Mouse (Mus musculus): Measurements from ENCODE around the gene Pmp22. TPM values are rescaled to one million over a fixed set of nuclear protein-coding genes. Genes with fewer than 3 reads are reported as not detected.

Gene Pmp22
- polyA plus RNA-seq, 1 experiment from 2014 or later, result 102 TPM

- TF ChIP-seq CTCF (IDR thresholded peaks at IDR 0.05; ENCODE audit: low read depth) (no peak), EP300 (optimal IDR thresholded peaks at IDR 0.05) (no peak)
- 61% methylated on average over 4 of the region's 4 CpGs for WGBS
- H3K4me3 ChIP-seq (ENCODE audit: low read depth, low read length), result no peak overlapping the region
- no peaks in the 10 kb centered on the region; the same call in 1 of the 2 replicates for H3K4me1 ChIP-seq (replicated peaks; ENCODE audit: control insufficient read depth, insufficient read depth)
- no peaks in the 10 kb centered on the region for H3K27me3 ChIP-seq (ENCODE audit: control insufficient read depth, insufficient read depth, low read length)
- ATAC-seq (ENCODE audit: low FRiP score, low TSS enrichment), result no peak
- H3K4me2 ChIP-seq (replicated peaks; ENCODE audit: low read depth), result no peak overlapping the region
- H3K27ac ChIP-seq (replicated peaks), result no peak overlapping the region
- DNase-seq (ENCODE audit: low spot score), result no peak
- peaks cover 6% of the 10 kb centered on the region; the same call in 1 of the 2 replicates for H3K36me3 ChIP-seq (ENCODE audit: control insufficient read depth, insufficient read depth, low read length)
- no peaks in the 10 kb centered on the region for H3K9me3 ChIP-seq (ENCODE audit: control insufficient read depth, low read length)
- no peak overlapping the region for H3K9ac ChIP-seq (ENCODE audit: low read length)
Measured at GRCm38 (mm10) chr11:63136836-63137416, 8.1 kb downstream of the Pmp22 start.

GRCm38 (mm10) chr11:63138739-63139138 lies 10.0 kb downstream of the Pmp22 start:
- H3K4me3 ChIP-seq (ENCODE audit: low read depth, low read length), result no peak overlapping the region
- no peak for DNase-seq (ENCODE audit: low spot score)
- no peaks in the 10 kb centered on the region; the same call in 1 of the 2 replicates for H3K4me1 ChIP-seq (replicated peaks; ENCODE audit: control insufficient read depth, insufficient read depth)
- H3K27me3 ChIP-seq (ENCODE audit: control insufficient read depth, insufficient read depth, low read length), result no peaks in the 10 kb centered on the region
- H3K9me3 ChIP-seq (ENCODE audit: control insufficient read depth, low read length), result no peaks in the 10 kb centered on the region
- no peak for TF ChIP-seq CTCF (IDR thresholded peaks at IDR 0.05; ENCODE audit: low read depth)
- no peak for TF ChIP-seq EP300 (optimal IDR thresholded peaks at IDR 0.05)
- WGBS, result 43% methylated on average over 3 of the region's 3 CpGs
- H3K36me3 ChIP-seq (ENCODE audit: control insufficient read depth, insufficient read depth, low read length), result peaks cover 6% of the 10 kb centered on the region; the same call in 1 of the 2 replicates
- no peak overlapping the region for H3K27ac ChIP-seq (replicated peaks)
- no peak overlapping the region for H3K4me2 ChIP-seq (replicated peaks; ENCODE audit: low read depth)
- H3K9ac ChIP-seq (ENCODE audit: low read length), result no peak overlapping the region
- ATAC-seq (ENCODE audit: low FRiP score, low TSS enrichment), result no peak

- 77% methylated on average over 5 of the region's 5 CpGs for WGBS
- Histone ChIP-seq H3K9me3 (ENCODE audit: control insufficient read depth, low read length) (no peaks in the 10 kb centered on the region), H3K36me3 (ENCODE audit: control insufficient read depth, insufficient read depth, low read length) (0 out of 2 replicates have a peak, but pooled peaks cover 4% of the 10 kb centered on the region), H3K9ac (ENCODE audit: low read length) (no peak overlapping the region), H3K4me1 (replicated peaks; ENCODE audit: control insufficient read depth, insufficient read depth) (no peaks in the 10 kb centered on the region), H3K4me3 (ENCODE audit: low read depth, low read length) (no peak overlapping the region), H3K27me3 (ENCODE audit: control insufficient read depth, insufficient read depth, low read length) (no peaks in the 10 kb centered on the region), H3K4me2 (replicated peaks; ENCODE audit: low read depth) (no peak overlapping the region), H3K27ac (replicated peaks) (no peak overlapping the region)
- DNase-seq (ENCODE audit: low spot score) (no peak), ATAC-seq (ENCODE audit: low FRiP score, low TSS enrichment) (no peak)
- TF ChIP-seq EP300 (optimal IDR thresholded peaks at IDR 0.05) (no peak), CTCF (IDR thresholded peaks at IDR 0.05; ENCODE audit: low read depth) (no peak)
Measured at GRCm38 (mm10) chr11:63142311-63142710, 13.5 kb downstream of the Pmp22 start.

GRCm38 (mm10) chr11:63142816-63143215 lies 14.0 kb downstream of the Pmp22 start:
- H3K36me3 ChIP-seq (ENCODE audit: control insufficient read depth, insufficient read depth, low read length), result 0 out of 2 replicates have a peak, but pooled peaks cover 4% of the 10 kb centered on the region
- H3K4me2 ChIP-seq (replicated peaks; ENCODE audit: low read depth), result no peak overlapping the region
- H3K4me1 ChIP-seq (replicated peaks; ENCODE audit: control insufficient read depth, insufficient read depth), result no peaks in the 10 kb centered on the region
- H3K9me3 ChIP-seq (ENCODE audit: control insufficient read depth, low read length), result no peaks in the 10 kb centered on the region
- DNase-seq (ENCODE audit: low spot score), result no peak
- H3K27ac ChIP-seq (replicated peaks), result no peak overlapping the region
- H3K4me3 ChIP-seq (ENCODE audit: low read depth, low read length), result no peak overlapping the region
- no peak for ATAC-seq (ENCODE audit: low FRiP score, low TSS enrichment)
- no peaks in the 10 kb centered on the region for H3K27me3 ChIP-seq (ENCODE audit: control insufficient read depth, insufficient read depth, low read length)
- 76% methylated on average over 4 of the region's 4 CpGs for WGBS
- no peak for TF ChIP-seq EP300 (optimal IDR thresholded peaks at IDR 0.05)
- no peak for TF ChIP-seq CTCF (IDR thresholded peaks at IDR 0.05; ENCODE audit: low read depth)
- no peak overlapping the region for H3K9ac ChIP-seq (ENCODE audit: low read length)

- Histone ChIP-seq H3K4me2 (replicated peaks; ENCODE audit: low read depth) (no peak overlapping the region), H3K27ac (replicated peaks) (no peak overlapping the region), H3K4me1 (replicated peaks; ENCODE audit: control insufficient read depth, insufficient read depth) (no peaks in the 10 kb centered on the region), H3K27me3 (ENCODE audit: control insufficient read depth, insufficient read depth, low read length) (no peaks in the 10 kb centered on the region), H3K9ac (ENCODE audit: low read length) (no peak overlapping the region), H3K36me3 (ENCODE audit: control insufficient read depth, insufficient read depth, low read length) (0 out of 2 replicates have a peak, but pooled peaks cover 4% of the 10 kb centered on the region), H3K4me3 (ENCODE audit: low read depth, low read length) (no peak overlapping the region), H3K9me3 (ENCODE audit: control insufficient read depth, low read length) (no peaks in the 10 kb centered on the region)
- no peak for DNase-seq (ENCODE audit: low spot score)
- TF ChIP-seq CTCF (IDR thresholded peaks at IDR 0.05; ENCODE audit: low read depth) (no peak), EP300 (optimal IDR thresholded peaks at IDR 0.05) (no peak)
- no peak for ATAC-seq (ENCODE audit: low FRiP score, low TSS enrichment)
- 77% methylated on average over 8 of the region's 8 CpGs for WGBS
Measured at GRCm38 (mm10) chr11:63143486-63143885, 14.7 kb downstream of the Pmp22 start.

GRCm38 (mm10) chr11:63146601-63147000 lies 17.8 kb downstream of the Pmp22 start:
- Histone ChIP-seq H3K4me2 (replicated peaks; ENCODE audit: low read depth) (no peak overlapping the region), H3K27ac (replicated peaks) (no peak overlapping the region), H3K4me3 (ENCODE audit: low read depth, low read length) (no peak overlapping the region), H3K27me3 (ENCODE audit: control insufficient read depth, insufficient read depth, low read length) (no peaks in the 10 kb centered on the region), H3K9ac (ENCODE audit: low read length) (no peak overlapping the region), H3K4me1 (replicated peaks; ENCODE audit: control insufficient read depth, insufficient read depth) (no peaks in the 10 kb centered on the region), H3K36me3 (ENCODE audit: control insufficient read depth, insufficient read depth, low read length) (0 out of 2 replicates have a peak, but pooled peaks cover 4% of the 10 kb centered on the region), H3K9me3 (ENCODE audit: control insufficient read depth, low read length) (no peaks in the 10 kb centered on the region)
- TF ChIP-seq CTCF (IDR thresholded peaks at IDR 0.05; ENCODE audit: low read depth), result no peak
- TF ChIP-seq EP300 (optimal IDR thresholded peaks at IDR 0.05), result no peak
- DNase-seq (ENCODE audit: low spot score) (no peak), ATAC-seq (ENCODE audit: low FRiP score, low TSS enrichment) (no peak)
- WGBS, result 78% methylated on average over 7 of the region's 7 CpGs

All from stomach, postnatal 0 days (tissue).